ENCODE assay signal across 15 mouse cellular contexts in genomic region chr2:165221952-165222351, GRCm38 (mm10). TPM values are rescaled to one million over a fixed set of nuclear protein-coding genes. Genes with fewer than 3 reads are reported as not detected.
A peak's percentile ranks its signal among the peaks of the same experiment; 100 is the strongest.
DNase-seq lines count a peak whose midpoint lies in the region; ATAC-seq and TF ChIP-seq lines count a peak whose summit lies in the region.
"Had no signal": no experiment of that assay in that cellular context is flagged by ENCODE, and none has a peak within 500 bp of the region (broad histone marks: within the 10 kb centered on the region; RNA-seq: fewer than 3 reads in every experiment).

No protein-coding gene starts in this region.

- H3K36me3 ChIP-seq in C2C12 (ENCODE audit: control insufficient read depth, insufficient read depth), result no peaks in the 10 kb centered on the region
- H3K36me3 ChIP-seq in forebrain, embryonic 16.5 days (ENCODE audit: control insufficient read depth, insufficient read depth), result no peaks in the 10 kb centered on the region
- H3K36me3 ChIP-seq in midbrain, embryonic 12.5 days, result no peaks in the 10 kb centered on the region
- H3K36me3 ChIP-seq: G1E; limb, embryonic 15.5 days had no signal

- no peaks in the 10 kb centered on the region for H3K79me2 ChIP-seq in C2C12 (ENCODE audit: control insufficient read depth, insufficient read depth)

- H3K27me3 ChIP-seq in C2C12 (ENCODE audit: control insufficient read depth, insufficient read depth, insufficient read length), result peaks cover 90% of the 10 kb centered on the region
- H3K27me3 ChIP-seq in forebrain, embryonic 16.5 days (replicated peaks; ENCODE audit: control insufficient read depth, insufficient read depth, low read length), result no peaks in the 10 kb centered on the region
- peaks cover 94% of the 10 kb centered on the region for H3K27me3 ChIP-seq in midbrain, embryonic 12.5 days

- DNase-seq in ES-CJ7 (ENCODE audit: low read depth, low spot score), result peak; percentile 78
- DNase-seq in kidney, postnatal 36 days, result no peak
- no peak for DNase-seq in gastrocnemius, adult 18-20 months (ENCODE audit: low spot score)
- DNase-seq in cerebellum, postnatal 10 days, result no peak
- DNase-seq in kidney, postnatal 10 days, result no peak
- DNase-seq: adrenal gland, adult 8-10 months; kidney, adult 8-10 months; thymus, adult 2 months had no signal

- no peak overlapping the region for H3K27ac ChIP-seq in forebrain, embryonic 16.5 days (ENCODE audit: low read length)
- no peak overlapping the region for H3K27ac ChIP-seq in midbrain, embryonic 12.5 days (replicated peaks)
- H3K27ac ChIP-seq: limb, embryonic 15.5 days had no signal

- no peaks in the 10 kb centered on the region for H3K9me3 ChIP-seq in forebrain, embryonic 16.5 days (ENCODE audit: control insufficient read depth, low read length)
- no peaks in the 10 kb centered on the region for H3K9me3 ChIP-seq in midbrain, embryonic 12.5 days
- H3K9me3 ChIP-seq: G1E; limb, embryonic 15.5 days had no signal

- peak; percentile 44 for ATAC-seq in forebrain, embryonic 16.5 days
- ATAC-seq in midbrain, embryonic 12.5 days (ENCODE audit: low FRiP score, low read depth), result peak; percentile 57
- ATAC-seq: lung, postnatal 0 days had no signal

- 8% methylated on average over 9 of the region's 9 CpGs for WGBS in forebrain, embryonic 16.5 days
- WGBS in midbrain, embryonic 12.5 days, result 6% methylated on average over 9 of the region's 9 CpGs

- no peaks in the 10 kb centered on the region for H3K79me3 ChIP-seq in C2C12 (ENCODE audit: low read depth)

- TF ChIP-seq CTCF in C2C12 (IDR thresholded peaks at IDR 0.05; ENCODE audit: control insufficient read depth, insufficient read depth, insufficient read length), result no peak

- H3ac ChIP-seq in C2C12 (ENCODE audit: control insufficient read depth, insufficient read length, low read depth), result no peak overlapping the region

- peak overlapping the region; percentile 11 for H3K4me3 ChIP-seq in C2C12 (ENCODE audit: insufficient read depth, poor library complexity, severe bottlenecking)
- no peak overlapping the region for H3K4me3 ChIP-seq in forebrain, embryonic 16.5 days (replicated peaks; ENCODE audit: low read length)
- no peak overlapping the region for H3K4me3 ChIP-seq in midbrain, embryonic 12.5 days
- H3K4me3 ChIP-seq: limb, embryonic 15.5 days had no signal

- H3K4me1 ChIP-seq in forebrain, embryonic 16.5 days (replicated peaks; ENCODE audit: control insufficient read depth, insufficient read depth, low read length), result peaks cover 20% of the 10 kb centered on the region
- peaks cover 48% of the 10 kb centered on the region for H3K4me1 ChIP-seq in midbrain, embryonic 12.5 days

- H3K4me2 ChIP-seq in forebrain, embryonic 16.5 days (ENCODE audit: low read length), result no peak overlapping the region
- H3K4me2 ChIP-seq in midbrain, embryonic 12.5 days (replicated peaks), result peak overlapping the region; percentile 36
- H3K4me2 ChIP-seq: limb, embryonic 15.5 days had no signal

- H3K9ac ChIP-seq in forebrain, embryonic 16.5 days (replicated peaks; ENCODE audit: low read depth, low read length), result no peak overlapping the region
- H3K9ac ChIP-seq in midbrain, embryonic 12.5 days (replicated peaks), result no peak overlapping the region
- H3K9ac ChIP-seq: limb, embryonic 15.5 days had no signal

TF ChIP-seq in C2C12, 6 proteins besides CTCF, POLR2A, EP300 and RAD21:
- no peak for TF ChIP-seq USF1 (IDR thresholded peaks at IDR 0.05; ENCODE audit: low read depth)
- TF ChIP-seq CEBPB (IDR thresholded peaks at IDR 0.05; ENCODE audit: low read depth), result no peak
- TF ChIP-seq FOSL1 (IDR thresholded peaks at IDR 0.05; ENCODE audit: insufficient read depth, low read length, poor library complexity, severe bottlenecking), result no peak
- TF ChIP-seq MYOG (IDR thresholded peaks at IDR 0.05; ENCODE audit: control insufficient read depth, extremely low read depth, insufficient read length), result no peak
- no peak for TF ChIP-seq MYOD1 (IDR thresholded peaks at IDR 0.05; ENCODE audit: control insufficient read depth, insufficient read length, low read depth)
- no peak for TF ChIP-seq MAX (IDR thresholded peaks at IDR 0.05)

RNA-seq across cellular contexts. Expression of gene Cdh22, which starts 12.7 kb away (rescaled TPM):
- polyA plus RNA-seq in C2C12 (2012; fragmentation: generic; extraction: Trizol), result 0.02 TPM
- 3.7 and 5.6 TPM in 2 replicates for polyA plus RNA-seq in forebrain, embryonic 16.5 days (2015; fragmentation: Nextera tagmentation; extraction: Ambion mirVana)
- 14.8 and 18.8 TPM in 2 replicates for polyA plus RNA-seq in midbrain, embryonic 12.5 days (2016; fragmentation: Nextera tagmentation; extraction: Ambion mirVana)
- 1 to 10 TPM; 1.1 to 1.3 TPM for total RNA-seq in gastrocnemius, adult 18-20 months (2021)
- total RNA-seq: common myeloid progenitor, adult 5-6 weeks had no signal
- polyA plus RNA-seq: G1E had no signal
